Mouse (Mus musculus) forebrain, embryonic 15.5 days (tissue): ENCODE results near the gene Rfx2. TPM values are rescaled to one million over a fixed set of nuclear protein-coding genes. Genes with fewer than 3 reads are reported as not detected.

Experiments used
- ATAC-seq: fragments of 200-750 bp; cut with Nextera tagmentation; replicated peaks from 2 replicates; pipeline ENCODE4 v1.8.0; 2017; ENCODE audit warnings: mild to moderate bottlenecking, moderate TSS enrichment, moderate library complexity
- H3K27ac ChIP-seq: fragments of 300-500 bp; sonication (generic); replicated peaks from 2 replicates; pipeline ENCODE4 v1.5.1; 2015; ENCODE audit warnings: mild to moderate bottlenecking, inconsistent platforms
- H3K27me3 ChIP-seq: fragments of 300-500 bp; sonication (generic); 2 replicates; pipeline ENCODE4 v1.6.1; 2015; ENCODE audit warnings: inconsistent platforms
- H3K36me3 ChIP-seq: fragments of 300-500 bp; sonication (generic); 2 replicates; pipeline ENCODE4 v1.6.1; 2015; ENCODE audit warnings: mild to moderate bottlenecking, inconsistent platforms
- H3K4me1 ChIP-seq: fragments of 300-500 bp; sonication (generic); 2 replicates; pipeline ENCODE4 v1.6.1; 2015; ENCODE audit warnings: inconsistent platforms
- H3K4me2 ChIP-seq: fragments of 300-500 bp; sonication (generic); replicated peaks from 2 replicates; pipeline ENCODE4 v1.6.1; 2015; ENCODE audit warnings: mild to moderate bottlenecking, inconsistent platforms
- H3K4me3 ChIP-seq: fragments of 300-500 bp; sonication (generic); 2 replicates; pipeline ENCODE4 v1.5.1; 2015; ENCODE audit warnings: mild to moderate bottlenecking, inconsistent platforms
- H3K9ac ChIP-seq: fragments of 300-500 bp; sonication (generic); replicated peaks from 2 replicates; pipeline ENCODE4 v1.6.1; 2015; ENCODE audit warnings: mild to moderate bottlenecking, inconsistent platforms
- H3K9me3 ChIP-seq: fragments of 300-500 bp; sonication (generic); 2 replicates; pipeline ENCODE4 v1.6.1; 2016; ENCODE audit warnings: inconsistent platforms
- WGBS: fragments of 180-500 bp; shearing (Covaris S2); methylation state at CpG from one replicate; pipeline ENCODE4 v1.1.7; 2015; ENCODE audit warnings: mixed read lengths; 5-methylcytosine and 5-hydroxymethylcytosine counted together
- polyA plus RNA-seq: library from polyadenylated mRNA; unstranded; fragments of >200 nt; fragmentation: Nextera tagmentation; extraction: Ambion mirVana; gene quantifications from 2 replicates; pipeline ENCODE4 v1.2.1, GENCODE M21; 2015

Rfx2 gene
- polyA plus RNA-seq, 1 experiment from 2014 or later = 4.4 TPM

DNA sequence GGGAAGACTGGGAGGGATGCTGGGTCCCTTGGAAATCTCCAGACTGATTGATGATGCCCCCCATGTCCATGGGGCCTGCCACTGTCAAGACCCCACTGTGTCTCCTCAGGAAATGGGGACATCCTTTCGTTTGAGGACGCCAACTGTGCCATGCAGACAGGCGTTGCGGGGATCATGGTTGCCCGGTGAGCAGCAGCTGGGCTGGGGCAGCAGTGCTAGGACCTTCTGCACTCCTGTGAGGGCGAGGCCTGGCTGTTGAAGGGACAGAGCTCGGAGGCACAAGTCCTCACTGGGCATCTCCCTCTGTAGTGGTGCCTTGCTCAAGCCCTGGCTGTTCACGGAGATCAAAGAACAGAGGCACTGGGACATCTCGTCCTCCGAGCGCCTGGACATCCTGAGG is 61.9 kb downstream of the Rfx2 start:
- Histone ChIP-seq H3K4me1 (peaks cover 10% of the 10 kb centered on the region), H3K4me2 (no peak overlapping the region), H3K27me3 (no peaks in the 10 kb centered on the region), H3K36me3 (peaks cover 39% of the 10 kb centered on the region), H3K9ac (no peak overlapping the region), H3K27ac (no peak overlapping the region), H3K4me3 (no peak overlapping the region), H3K9me3 (no peaks in the 10 kb centered on the region)
- ATAC-seq = no peak
- WGBS = 95% methylated on average over 11 of the region's 11 CpGs

DNA sequence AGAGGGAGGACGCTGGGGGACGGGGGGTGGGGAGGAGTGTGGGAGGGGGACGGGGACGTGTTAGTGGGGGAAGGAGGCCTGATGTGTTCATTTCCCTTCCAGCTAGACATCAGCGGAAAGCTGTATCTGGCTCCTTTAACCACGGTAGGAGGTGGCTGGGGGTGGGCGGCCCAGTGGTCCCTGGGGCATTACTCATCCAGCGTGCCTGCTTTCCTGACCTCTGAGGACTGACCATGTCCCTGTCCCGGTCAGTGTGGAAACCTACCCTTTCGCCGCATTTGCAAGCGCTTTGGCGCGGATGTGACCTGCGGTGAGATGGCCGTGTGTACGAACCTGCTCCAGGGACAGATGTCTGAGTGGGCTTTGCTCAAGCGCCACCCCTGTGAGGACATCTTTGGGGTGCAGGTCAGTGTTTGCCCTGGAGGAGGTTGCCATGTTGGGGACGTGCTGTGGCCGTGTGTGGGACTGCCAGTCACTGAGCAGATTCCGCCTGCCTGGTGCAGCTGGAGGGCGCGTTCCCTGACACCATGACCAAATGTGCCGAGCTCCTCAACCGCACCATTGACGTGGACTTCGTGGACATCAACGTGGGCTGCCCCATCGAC is 63.2 kb downstream of the Rfx2 start:
- 95% methylated on average over 29 of the region's 29 CpGs for WGBS
- H3K36me3 ChIP-seq = peaks cover 39% of the 10 kb centered on the region
- ATAC-seq = no peak

DNA sequence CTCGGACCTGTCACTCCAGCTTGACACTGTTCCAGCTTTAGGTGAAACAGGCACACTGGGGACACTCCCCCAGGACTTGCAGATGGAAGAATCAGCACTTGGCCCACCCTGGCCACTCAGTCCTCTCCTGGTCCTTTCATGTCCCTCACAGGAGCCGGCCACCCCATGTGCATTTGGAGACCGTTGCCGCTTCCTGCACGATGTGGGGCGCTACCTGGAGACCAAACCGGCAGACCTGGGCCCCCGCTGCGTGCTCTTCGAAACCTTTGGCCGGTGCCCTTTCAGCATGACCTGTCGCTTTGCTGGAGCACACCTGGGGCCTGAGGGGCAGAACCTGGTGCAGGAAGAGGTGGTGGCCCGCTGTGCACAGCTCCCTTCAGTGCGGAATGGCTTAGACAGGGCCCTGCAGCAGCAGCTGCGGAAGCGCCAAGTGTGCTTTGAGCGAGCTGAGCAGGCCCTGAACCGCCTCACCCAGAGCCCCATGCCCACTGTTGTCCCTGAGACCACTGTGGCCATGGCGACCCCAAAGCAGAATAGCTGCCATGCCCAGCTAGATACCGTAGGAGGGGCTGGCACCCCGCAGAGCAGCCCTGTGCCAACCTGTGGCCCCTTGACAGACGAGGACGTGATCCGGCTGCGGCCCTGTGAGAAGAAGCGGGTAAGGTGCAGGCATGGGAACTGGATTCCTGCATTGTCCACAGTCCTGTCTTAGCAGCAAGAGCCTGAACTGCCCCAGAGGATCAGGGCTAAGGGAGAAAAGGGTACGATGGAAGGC is 64.0 kb downstream of the Rfx2 start:
- ATAC-seq = no peak
- no peak overlapping the region for H3K4me2 ChIP-seq
- WGBS = 94% methylated on average over 27 of the region's 27 CpGs
- H3K36me3 ChIP-seq = peaks cover 39% of the 10 kb centered on the region
- no peak overlapping the region for H3K4me3 ChIP-seq
- no peaks in the 10 kb centered on the region for H3K27me3 ChIP-seq
- H3K27ac ChIP-seq = no peak overlapping the region
- no peaks in the 10 kb centered on the region for H3K9me3 ChIP-seq
- H3K4me1 ChIP-seq = peaks cover 26% of the 10 kb centered on the region
- no peak overlapping the region for H3K9ac ChIP-seq

More for the DNA sequence above, 63.2 kb downstream of the Rfx2 start:
- Histone ChIP-seq H3K27ac (no peak overlapping the region), H3K4me1 (peaks cover 20% of the 10 kb centered on the region), H3K9me3 (no peaks in the 10 kb centered on the region), H3K4me3 (no peak overlapping the region), H3K9ac (no peak overlapping the region), H3K4me2 (no peak overlapping the region), H3K27me3 (no peaks in the 10 kb centered on the region)

DNA sequence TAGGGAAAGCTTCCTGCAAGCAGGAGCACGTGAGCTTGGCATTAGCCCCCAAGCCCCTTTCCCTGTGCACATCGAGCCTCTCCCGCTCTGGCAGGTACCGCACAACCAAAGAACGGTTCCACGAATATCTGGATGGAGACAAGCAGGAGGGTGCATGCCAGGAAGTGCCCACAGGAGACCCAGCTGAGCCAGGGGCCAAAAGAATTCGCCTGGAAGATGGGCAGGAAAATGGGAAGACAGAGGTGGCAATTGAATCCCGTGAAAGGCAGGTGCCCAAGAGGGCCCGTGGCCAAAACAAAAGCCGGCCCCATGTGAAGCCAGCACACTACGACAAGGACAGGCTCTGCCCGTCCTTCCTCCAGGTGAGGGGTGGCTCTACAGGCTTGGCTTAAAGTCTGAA is 65.4 kb downstream of the Rfx2 start:
- Histone ChIP-seq H3K36me3 (peaks cover 36% of the 10 kb centered on the region), H3K4me2 (peak overlapping the region; percentile 60), H3K27me3 (peaks cover 2% of the 10 kb centered on the region; the same call in 1 of the 2 replicates), H3K9me3 (no peaks in the 10 kb centered on the region), H3K27ac (peak overlapping the region; percentile 97), H3K4me1 (peaks cover 30% of the 10 kb centered on the region), H3K9ac (peak overlapping the region; percentile 75), H3K4me3 (peak overlapping the region; percentile 78)
- peak; percentile 12 for ATAC-seq
- 50% methylated on average over 12 of the region's 12 CpGs for WGBS

DNA sequence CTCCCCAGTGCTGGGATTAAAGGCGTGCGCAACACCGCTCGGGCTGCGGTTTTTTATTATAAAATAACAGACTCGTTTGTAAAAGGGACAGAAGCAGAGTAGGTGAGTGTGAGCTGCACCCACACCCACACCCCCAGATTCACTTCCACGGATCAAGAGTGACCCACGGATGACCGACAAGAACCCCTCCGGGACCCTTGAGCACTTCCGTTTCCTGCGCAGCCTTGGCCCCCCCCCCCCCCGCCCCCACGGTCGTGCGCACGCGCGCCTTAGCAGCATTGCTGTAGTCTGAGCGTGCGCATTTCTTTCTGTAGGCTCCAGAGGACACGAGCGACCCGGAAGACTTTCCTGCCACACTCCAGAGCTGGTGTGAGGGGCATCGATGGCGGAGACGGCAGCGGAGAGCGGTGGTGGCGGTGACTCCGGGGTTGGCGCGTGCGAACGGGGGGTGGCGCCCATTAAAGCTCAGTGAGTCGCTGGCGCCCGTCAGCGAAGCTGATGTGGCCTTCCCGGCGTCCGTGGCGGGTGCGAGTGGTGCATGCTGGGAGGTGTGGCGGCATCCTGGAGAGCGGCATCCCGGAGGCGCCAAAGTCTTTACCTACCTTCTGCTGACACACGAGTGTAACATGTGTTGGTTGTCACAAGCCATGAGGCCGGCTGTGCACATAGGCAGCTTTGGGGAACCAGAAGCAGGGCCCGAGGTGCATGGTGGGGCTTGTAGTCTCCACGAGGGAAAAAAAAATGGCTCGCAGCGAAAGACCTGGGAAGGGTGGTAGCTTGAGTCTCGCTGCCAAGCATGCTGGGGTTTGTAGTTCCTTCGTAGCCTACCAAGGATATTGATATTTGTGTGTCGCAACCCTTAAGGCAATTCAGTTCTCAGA is 66.1 kb downstream of the Rfx2 start, which contains the start of gene Dus3l:
TSS of gene Dus3l (plus strand) at position 284 of the 881 bp plus-strand sequence.
- Histone ChIP-seq H3K4me1 (peaks cover 30% of the 10 kb centered on the region), H3K27me3 (peaks cover 6% of the 10 kb centered on the region; the same call in 1 of the 2 replicates), H3K36me3 (peaks cover 29% of the 10 kb centered on the region), H3K9ac (peak within 1 kb of the TSS; percentile 75), H3K9me3 (no peaks in the 10 kb centered on the region), H3K27ac (peak within 1 kb of the TSS; percentile 97), H3K4me2 (peak within 1 kb of the TSS; percentile 60), H3K4me3 (peak within 1 kb of the TSS; percentile 78)
- peak; percentile 87 for ATAC-seq
- WGBS = 1% methylated on average over 55 of the region's 58 CpGs

DNA sequence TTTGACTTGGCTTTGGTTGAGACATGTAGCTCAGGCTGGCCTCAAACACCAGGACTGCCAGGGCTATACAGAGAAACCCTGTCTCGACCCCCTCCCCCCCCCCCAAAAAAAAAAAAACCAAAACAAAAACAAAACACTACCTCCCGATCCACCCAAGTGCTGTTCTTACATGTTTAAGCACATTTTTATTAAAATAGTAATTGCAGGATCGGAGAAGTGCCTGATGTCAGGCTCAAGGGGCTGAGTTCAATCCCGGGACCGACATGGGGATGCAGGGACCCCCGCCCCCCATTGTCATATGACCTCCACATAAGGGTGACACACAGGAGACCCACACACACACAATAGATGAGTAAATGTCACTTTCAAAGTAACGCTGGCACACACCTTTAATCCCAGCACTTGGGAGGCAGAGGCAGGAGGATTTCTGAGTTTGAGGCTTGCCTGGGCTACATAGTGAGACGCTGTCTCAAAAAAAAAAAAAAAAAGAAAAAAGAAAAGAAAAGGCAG is 67.0 kb downstream of the Rfx2 start:
- peaks cover 30% of the 10 kb centered on the region for H3K4me1 ChIP-seq
- peak overlapping the region; percentile 75; the same call in 1 of the 2 replicates for H3K9ac ChIP-seq
- H3K9me3 ChIP-seq = no peaks in the 10 kb centered on the region
- peaks cover 20% of the 10 kb centered on the region for H3K36me3 ChIP-seq
- peak overlapping the region; percentile 60 for H3K4me2 ChIP-seq
- H3K27me3 ChIP-seq = peaks cover 6% of the 10 kb centered on the region; the same call in 1 of the 2 replicates
- peak overlapping the region; percentile 97; the same call in 1 of the 2 replicates for H3K27ac ChIP-seq
- 73% methylated on average over 8 of the region's 8 CpGs for WGBS
- no peak for ATAC-seq
- peak overlapping the region; percentile 78 for H3K4me3 ChIP-seq

DNA sequence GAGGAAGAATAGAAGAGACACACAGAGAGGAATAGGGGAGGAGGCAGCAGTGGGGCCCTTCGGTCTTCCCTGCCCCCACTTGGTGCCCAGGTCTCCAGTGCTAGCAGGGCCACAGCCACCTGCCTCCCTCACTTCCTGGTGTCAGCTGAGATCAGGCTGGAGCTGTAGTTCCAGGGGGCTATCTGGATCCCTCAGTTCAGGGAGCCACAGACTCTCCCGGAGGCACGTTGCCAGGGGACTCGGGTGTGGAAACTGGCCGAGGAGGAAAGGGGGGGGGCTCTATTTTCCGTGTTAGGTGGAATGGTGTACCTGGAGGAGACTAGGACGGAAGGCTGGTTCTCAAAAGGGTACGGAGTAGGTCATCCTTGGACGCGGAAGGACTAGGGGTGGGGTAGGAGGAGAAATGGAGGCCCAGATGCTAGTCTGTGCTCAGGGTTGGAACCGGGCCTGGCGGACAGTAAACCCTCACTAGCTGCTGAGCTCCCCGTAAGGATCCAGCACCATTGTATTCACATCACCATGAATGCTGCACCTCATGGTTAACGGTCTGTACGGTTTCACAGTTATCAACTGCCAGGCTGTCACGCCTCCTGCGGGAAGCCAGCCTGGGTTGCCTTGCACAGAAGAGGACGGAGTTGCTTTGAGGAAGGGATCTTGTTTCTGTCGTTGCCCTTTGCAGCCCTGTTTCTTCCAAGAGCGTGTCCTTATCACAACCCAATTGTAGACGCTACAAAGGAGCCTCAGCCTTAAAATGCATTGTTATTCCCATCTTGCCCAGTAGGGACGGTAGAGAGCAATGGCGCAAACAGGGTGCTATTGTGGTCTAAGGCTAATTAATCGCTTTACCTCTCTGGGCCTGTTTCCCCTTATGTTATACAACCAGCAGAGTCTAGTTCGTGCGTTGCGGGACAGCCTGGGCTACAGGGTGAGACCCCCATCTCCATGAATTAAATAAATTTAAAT is 67.8 kb downstream of the Rfx2 start:
- H3K4me2 ChIP-seq = peak overlapping the region; percentile 82
- peaks cover 11% of the 10 kb centered on the region; the same call in 1 of the 2 replicates for H3K27me3 ChIP-seq
- H3K27ac ChIP-seq = peak overlapping the region; percentile 97
- H3K9me3 ChIP-seq = no peaks in the 10 kb centered on the region
- no peak overlapping the region for H3K4me3 ChIP-seq
- 48% methylated on average over 27 of the region's 27 CpGs for WGBS
- ATAC-seq = no peak
- peaks cover 12% of the 10 kb centered on the region for H3K36me3 ChIP-seq
- no peak overlapping the region for H3K9ac ChIP-seq
- peaks cover 30% of the 10 kb centered on the region for H3K4me1 ChIP-seq

DNA sequence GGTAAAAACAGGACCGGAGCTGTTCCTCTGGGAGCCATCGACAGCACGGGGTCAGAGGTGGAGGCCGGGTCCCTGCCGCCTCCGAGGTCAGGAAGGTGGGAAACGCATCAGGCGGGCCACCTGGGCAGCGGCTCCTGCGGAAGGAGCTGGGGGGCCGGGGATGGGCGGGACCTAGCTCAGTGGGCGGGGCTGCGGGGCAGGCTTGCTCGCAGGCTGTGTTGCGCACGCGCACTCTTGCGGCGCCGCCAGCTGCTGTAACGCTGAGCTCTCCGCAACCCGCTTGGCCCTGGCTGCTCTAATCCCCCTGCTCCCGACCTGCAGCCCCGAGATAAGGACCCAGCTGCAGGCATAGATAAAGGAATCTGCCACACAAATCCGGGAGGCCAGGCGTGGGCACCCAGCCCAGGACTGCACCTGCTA is 68.8 kb downstream of the Rfx2 start:
- peaks cover 4% of the 10 kb centered on the region; the same call in 1 of the 2 replicates for H3K36me3 ChIP-seq
- under 1% methylated on average over 28 of the region's 28 CpGs for WGBS
- peaks cover 19% of the 10 kb centered on the region for H3K27me3 ChIP-seq
- peak overlapping the region; percentile 82 for H3K4me2 ChIP-seq
- peaks cover 38% of the 10 kb centered on the region for H3K4me1 ChIP-seq
- peak; percentile 27 for ATAC-seq
- H3K9me3 ChIP-seq = no peaks in the 10 kb centered on the region
- peak overlapping the region; percentile 97 for H3K27ac ChIP-seq
- H3K9ac ChIP-seq = peak overlapping the region; percentile 66
- peak overlapping the region; percentile 55 for H3K4me3 ChIP-seq

DNA sequence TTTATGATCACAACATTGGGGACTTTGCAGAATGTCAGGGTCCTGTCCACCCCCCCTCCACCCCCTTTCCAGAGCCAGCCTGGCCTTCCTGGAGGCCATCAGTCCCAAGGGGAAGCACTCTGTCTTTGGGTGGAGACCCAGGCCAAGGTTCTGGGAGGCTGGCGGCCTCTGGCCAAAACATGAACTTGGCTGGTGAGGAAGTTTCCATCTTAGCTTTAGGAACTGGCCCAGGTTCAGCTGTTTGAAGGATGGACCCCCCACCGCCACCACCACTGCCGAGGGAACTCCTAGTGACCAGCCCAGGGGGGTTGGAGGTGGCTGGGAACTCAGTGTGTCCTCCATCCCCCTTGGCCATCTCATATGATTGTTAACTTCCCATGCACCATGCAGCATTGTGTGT is 69.7 kb downstream of the Rfx2 start:
- peaks cover 28% of the 10 kb centered on the region for H3K27me3 ChIP-seq
- H3K9ac ChIP-seq = no peak overlapping the region
- no peak for ATAC-seq
- no peaks in the 10 kb centered on the region for H3K36me3 ChIP-seq
- peaks cover 42% of the 10 kb centered on the region for H3K4me1 ChIP-seq
- H3K4me3 ChIP-seq = no peak overlapping the region
- WGBS = 60% methylated on average over 3 of the region's 3 CpGs
- H3K9me3 ChIP-seq = no peaks in the 10 kb centered on the region
- H3K27ac ChIP-seq = no peak overlapping the region
- H3K4me2 ChIP-seq = no peak overlapping the region

DNA sequence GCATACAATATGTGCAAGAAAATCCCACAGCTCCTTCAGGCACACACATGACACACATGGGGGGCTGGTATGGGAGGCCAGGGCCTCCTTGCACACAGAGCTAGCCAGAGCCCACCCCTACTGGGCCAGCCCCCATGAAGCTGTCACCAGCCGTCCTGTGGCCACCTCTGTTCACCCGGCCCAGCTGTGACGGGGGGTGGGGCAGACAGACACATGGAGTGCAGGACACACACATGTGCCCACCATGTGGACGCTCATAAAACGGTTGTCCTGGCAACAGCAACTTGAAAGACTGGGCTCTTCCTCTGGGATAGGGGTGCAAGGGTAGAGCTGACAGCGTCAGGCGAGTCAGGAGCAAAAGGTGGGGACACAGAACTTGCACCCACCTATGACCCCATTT is 71.6 kb downstream of the Rfx2 start:
- Histone ChIP-seq H3K4me1 (peaks cover 35% of the 10 kb centered on the region), H3K4me2 (no peak overlapping the region), H3K27me3 (peaks cover 46% of the 10 kb centered on the region), H3K9ac (no peak overlapping the region), H3K4me3 (no peak overlapping the region), H3K27ac (no peak overlapping the region), H3K36me3 (no peaks in the 10 kb centered on the region), H3K9me3 (no peaks in the 10 kb centered on the region)
- no peak for ATAC-seq
- 68% methylated on average over 7 of the region's 7 CpGs for WGBS

DNA sequence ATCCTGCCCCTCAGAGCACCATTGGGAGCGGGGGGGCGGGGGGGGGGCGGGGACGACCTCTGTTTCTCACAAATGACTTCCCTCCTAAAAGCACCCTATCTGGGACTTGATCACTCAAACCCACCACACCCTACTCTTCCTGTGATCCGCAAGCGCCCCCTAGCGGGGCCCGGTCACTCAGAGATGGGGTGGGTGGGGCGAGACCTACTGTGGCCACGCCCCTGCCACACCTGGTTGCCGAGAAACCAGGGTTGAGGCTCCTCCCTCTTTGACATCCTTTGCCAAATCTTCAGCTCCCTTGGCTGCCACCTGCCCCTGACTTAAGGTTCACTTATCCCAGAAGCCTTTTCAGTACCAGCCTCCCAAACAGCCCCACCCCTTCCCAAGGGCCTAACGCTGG is 72.7 kb downstream of the Rfx2 start:
- Histone ChIP-seq H3K36me3 (no peaks in the 10 kb centered on the region), H3K4me3 (no peak overlapping the region), H3K4me1 (peaks cover 26% of the 10 kb centered on the region), H3K9me3 (no peaks in the 10 kb centered on the region), H3K9ac (no peak overlapping the region), H3K4me2 (no peak overlapping the region), H3K27ac (no peak overlapping the region), H3K27me3 (peaks cover 56% of the 10 kb centered on the region)
- 5% methylated on average over 12 of the region's 12 CpGs for WGBS
- no peak for ATAC-seq
